In the genomic region with DNA sequence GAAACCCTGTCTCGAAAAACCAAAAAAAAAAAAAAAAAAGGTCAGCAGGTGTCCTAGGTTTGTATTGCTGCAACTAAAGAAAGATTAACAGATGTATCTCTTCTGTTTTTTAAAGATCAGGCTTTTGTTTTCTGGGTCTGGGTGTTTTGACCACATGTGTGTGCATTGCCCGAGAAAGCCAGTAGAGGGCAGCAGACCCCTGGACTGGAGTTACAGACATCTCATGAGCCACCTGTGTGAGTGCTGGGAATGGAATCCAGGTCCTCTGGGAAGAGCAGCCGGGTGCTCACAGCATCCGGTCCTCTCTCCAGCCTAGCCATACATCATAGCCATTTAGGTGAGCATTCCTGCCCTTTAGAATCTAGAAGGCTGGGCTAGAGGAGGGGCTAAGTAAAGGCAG, we compare ENCODE assay signal across 15 mouse cellular contexts. TPM values are rescaled to one million over a fixed set of nuclear protein-coding genes. Genes with fewer than 3 reads are reported as not detected.
DNase-seq lines count a peak whose midpoint lies in the region; ATAC-seq and TF ChIP-seq lines count a peak whose summit lies in the region.
"Had no signal": no experiment of that assay in that cellular context is flagged by ENCODE, and none has a peak within 500 bp of the region (broad histone marks: within the 10 kb centered on the region; RNA-seq: fewer than 3 reads in every experiment).

No protein-coding gene starts in this region.

- peak; percentile 46 for TF ChIP-seq CTCF in intestine, postnatal 0 days (IDR thresholded peaks at IDR 0.05; ENCODE audit: low read depth)
- TF ChIP-seq CTCF in thymus, adult 2 months (IDR thresholded peaks at IDR 0.05; ENCODE audit: borderline replicate concordance, control insufficient read depth, extremely low read depth, insufficient read depth, low read length, poor library complexity), result peak; percentile 34; the same call in 1 of the 2 replicates
- peak; percentile 36; the same call in 1 of the 2 replicates for TF ChIP-seq CTCF in brain, embryonic 14.5 days (IDR thresholded peaks at IDR 0.05; ENCODE audit: borderline replicate concordance, extremely low read depth, insufficient read depth, insufficient read length)

- WGBS in intestine, postnatal 0 days, result 85% methylated on average over 4 of the region's 4 CpGs
- 90% methylated on average over 4 of the region's 4 CpGs for WGBS in intestine, embryonic 16.5 days
- 86% methylated on average over 4 of the region's 4 CpGs for WGBS in thymus, adult 2 months

- H3K4me1 ChIP-seq in intestine, postnatal 0 days (replicated peaks; ENCODE audit: control insufficient read depth, insufficient read depth, low read length), result no peaks in the 10 kb centered on the region
- peaks cover 4% of the 10 kb centered on the region; the same call in 1 of the 2 replicates for H3K4me1 ChIP-seq in intestine, embryonic 16.5 days (ENCODE audit: control insufficient read depth, insufficient read depth, low read length)
- no peaks in the 10 kb centered on the region for H3K4me1 ChIP-seq in thymus, adult 2 months (replicated peaks; ENCODE audit: control insufficient read depth, insufficient read depth, low read length)

- no peak for TF ChIP-seq POLR2A in thymus, adult 2 months (IDR thresholded peaks at IDR 0.05; ENCODE audit: control insufficient read depth, extremely low read depth, insufficient read depth, low read length, poor library complexity)
- TF ChIP-seq POLR2A in brain, embryonic 14.5 days (IDR thresholded peaks at IDR 0.05; ENCODE audit: borderline replicate concordance, extremely low read depth, insufficient read depth, insufficient read length, poor library complexity, severe bottlenecking), result no peak

- H3K27me3 ChIP-seq in intestine, postnatal 0 days (replicated peaks; ENCODE audit: control insufficient read depth, insufficient read depth, low read length), result no peaks in the 10 kb centered on the region
- no peaks in the 10 kb centered on the region for H3K27me3 ChIP-seq in intestine, embryonic 16.5 days (replicated peaks; ENCODE audit: control insufficient read depth, insufficient read depth, low read length)
- no peaks in the 10 kb centered on the region for H3K27me3 ChIP-seq in thymus, adult 2 months (ENCODE audit: control insufficient read depth, insufficient read depth, low read length)
- H3K27me3 ChIP-seq: heart, embryonic 13.5 days; hindbrain, embryonic 13.5 days; limb, embryonic 15.5 days had no signal

- ATAC-seq in intestine, postnatal 0 days, result no peak
- no peak for ATAC-seq in intestine, embryonic 16.5 days

- H3K9ac ChIP-seq in intestine, postnatal 0 days (ENCODE audit: low read depth, low read length), result no peak overlapping the region
- no peak overlapping the region for H3K9ac ChIP-seq in intestine, embryonic 16.5 days (ENCODE audit: low read depth, low read length)
- H3K9ac ChIP-seq: heart, embryonic 13.5 days; hindbrain, embryonic 13.5 days; limb, embryonic 15.5 days had no signal

- no peak for DNase-seq in thymus, adult 2 months
- DNase-seq in thymus, postnatal 14 days, result no peak
- DNase-seq in brain, embryonic 14.5 days (ENCODE audit: low read depth), result no peak
- peak; percentile 23 for DNase-seq in testis, postnatal 14 days (ENCODE audit: low spot score)
- DNase-seq in adipocyte (ENCODE audit: low spot score), result no peak
- no peak for DNase-seq in cerebellum, adult 11 months
- DNase-seq: adrenal gland, adult 2 months; embryo, embryonic 11 days; gastrocnemius, postnatal 10 days had no signal

- H3K36me3 ChIP-seq in intestine, postnatal 0 days (ENCODE audit: control insufficient read depth, insufficient read depth), result no peaks in the 10 kb centered on the region
- no peaks in the 10 kb centered on the region; the same call in 1 of the 2 replicates for H3K36me3 ChIP-seq in intestine, embryonic 16.5 days (ENCODE audit: control insufficient read depth, insufficient read depth, low read length)
- H3K36me3 ChIP-seq in thymus, adult 2 months (ENCODE audit: control insufficient read depth, insufficient read depth, low read length), result no peaks in the 10 kb centered on the region
- H3K36me3 ChIP-seq: forebrain, embryonic 10.5 days; heart, embryonic 13.5 days; hindbrain, embryonic 13.5 days; limb, embryonic 15.5 days had no signal

- no peak overlapping the region for H3K4me2 ChIP-seq in intestine, postnatal 0 days (replicated peaks; ENCODE audit: low read depth)
- no peak overlapping the region for H3K4me2 ChIP-seq in intestine, embryonic 16.5 days (ENCODE audit: low read depth, low read length)
- H3K4me2 ChIP-seq: heart, embryonic 13.5 days; hindbrain, embryonic 13.5 days; limb, embryonic 15.5 days had no signal

- H3K9me3 ChIP-seq in intestine, postnatal 0 days (ENCODE audit: control insufficient read depth), result no peaks in the 10 kb centered on the region
- H3K9me3 ChIP-seq in intestine, embryonic 16.5 days (ENCODE audit: control insufficient read depth, low read length), result 0 out of 2 replicates have a peak, but pooled peaks cover 2% of the 10 kb centered on the region
- H3K9me3 ChIP-seq: forebrain, embryonic 10.5 days; heart, embryonic 13.5 days; hindbrain, embryonic 13.5 days; limb, embryonic 15.5 days had no signal

- no peak overlapping the region for H3K27ac ChIP-seq in intestine, postnatal 0 days (ENCODE audit: low read depth, low read length)
- no peak overlapping the region for H3K27ac ChIP-seq in intestine, embryonic 16.5 days (ENCODE audit: low read length)
- no peak overlapping the region for H3K27ac ChIP-seq in thymus, adult 2 months (ENCODE audit: control insufficient read depth, insufficient read depth, low read length)
- H3K27ac ChIP-seq: forebrain, embryonic 10.5 days; heart, embryonic 13.5 days; hindbrain, embryonic 13.5 days; limb, embryonic 15.5 days had no signal

- H3K4me3 ChIP-seq in intestine, postnatal 0 days (ENCODE audit: low read depth, low read length), result no peak overlapping the region
- H3K4me3 ChIP-seq in intestine, embryonic 16.5 days (ENCODE audit: low read length), result no peak overlapping the region
- H3K4me3 ChIP-seq in thymus, adult 2 months (ENCODE audit: control insufficient read depth, insufficient read depth, low read length), result no peak overlapping the region
- H3K4me3 ChIP-seq: forebrain, embryonic 10.5 days; heart, embryonic 13.5 days; hindbrain, embryonic 13.5 days; limb, embryonic 15.5 days had no signal

RNA-seq across cellular contexts. Expression of gene Fxyd4, which starts 14.8 kb away (rescaled TPM):
- polyA plus RNA-seq in intestine, postnatal 0 days (2015; fragmentation: Nextera tagmentation; extraction: Ambion mirVana), result 0.27 and 0.55 TPM in 2 replicates
- polyA plus RNA-seq in intestine, embryonic 16.5 days (2015; fragmentation: Nextera tagmentation; extraction: Ambion mirVana), result 1.2 and 2.0 TPM in 2 replicates
- 0.37 and 0.77 TPM in 2 replicates for polyA plus RNA-seq in thymus, adult 2 months (2012; rRNA removed)
- polyA plus RNA-seq in brain, embryonic 14.5 days (2012; rRNA removed), result not detected in 2 replicates
- polyA plus RNA-seq: adrenal gland, adult 2 months had no signal

RNA-seq across cellular contexts. Expression of gene Hnrnpf, which starts 52.2 kb away (rescaled TPM):
- 340 and 353 TPM in 2 replicates for polyA plus RNA-seq in intestine, postnatal 0 days (2015; fragmentation: Nextera tagmentation; extraction: Ambion mirVana)
- polyA plus RNA-seq in intestine, embryonic 16.5 days (2015; fragmentation: Nextera tagmentation; extraction: Ambion mirVana), result 751 and 822 TPM in 2 replicates
- polyA plus RNA-seq in thymus, adult 2 months (2012; rRNA removed), result 316 and 376 TPM in 2 replicates
- polyA plus RNA-seq in brain, embryonic 14.5 days (2012; rRNA removed), result 240 and 265 TPM in 2 replicates

RNA-seq across cellular contexts. Expression of gene Rasgef1a, which starts 58.9 kb away (rescaled TPM):
- 0.07 and 0.25 TPM in 2 replicates for polyA plus RNA-seq in intestine, postnatal 0 days (2015; fragmentation: Nextera tagmentation; extraction: Ambion mirVana)
- polyA plus RNA-seq in intestine, embryonic 16.5 days (2015; fragmentation: Nextera tagmentation; extraction: Ambion mirVana), result 0.21 and 0.37 TPM in 2 replicates
- polyA plus RNA-seq in thymus, adult 2 months (2012; rRNA removed), result 1.0 and 1.1 TPM in 2 replicates
- polyA plus RNA-seq in brain, embryonic 14.5 days (2012; rRNA removed), result 5.5 and 5.8 TPM in 2 replicates
